Mouse (Mus musculus) E14TG2a.4 (cell line): ENCODE measurements at regions not wholly inside any gene's neighbourhood (a gene's known extent, or its start where the extent isn't known, plus 50 kb on each side); places are given as distances from the start of the nearest gene placed in this dataset.

Experiments used
- CTCF ChIP-seq: conservative IDR thresholded peaks from 2 replicates; pipeline ENCODE4 v1.5.1; 2014; ENCODE audit warnings: low read length
- NANOG ChIP-seq: IDR thresholded peaks from 2 replicates; pipeline ENCODE4 v1.6.1; 2014; ENCODE audit warnings: borderline replicate concordance, low read length, mixed read lengths
- POU5F1 ChIP-seq: IDR thresholded peaks from 2 replicates; pipeline ENCODE4 v1.6.1; 2014; ENCODE audit warnings: low read length, borderline replicate concordance

- no peak for TF ChIP-seq CTCF
- TF ChIP-seq POU5F1: no peak
- no peak for TF ChIP-seq NANOG
Observed at GRCm38 (mm10) chr8:125330638-125331037, 239.0 kb downstream of the Sipa1l2 start.
